Mouse (Mus musculus): Measurements from ENCODE around the gene Mapk8ip3. TPM values are rescaled to one million over a fixed set of nuclear protein-coding genes. Genes with fewer than 3 reads are reported as not detected.

Gene Mapk8ip3
- polyA plus RNA-seq (2014; fragmentation: Illumina TruSeq; extraction: RNeasy Lipid Tissue Mini Kit (QIAGEN cat#74804)), result 4.4 TPM

GRCm38 (mm10) chr17:24936259-24937237 is at the start of gene Mapk8ip3:
TSS of gene Mapk8ip3 (minus strand) at chr17:24936977.

GRCm38 (mm10) chr17:24960135-24960851 is 23.5 kb upstream of the Mapk8ip3 start, which contains the start of gene Jpt2:
TSS of gene Jpt2 (minus strand) at chr17:24960689.

GRCm38 (mm10) chr17:24896241-24896992 is 40.4 kb downstream of the Mapk8ip3 start, which contains the start of gene Nme3:
TSS of gene Nme3 (plus strand) at chr17:24896500.

GRCm38 (mm10) chr17:24894995-24895547 is 41.7 kb downstream of the Mapk8ip3 start, which contains the start of the genes Eme2 and Mrps34:
TSS of gene Eme2 (minus strand) at chr17:24895087.
TSS of gene Mrps34 (plus strand) at chr17:24895116.

GRCm38 (mm10) chr17:24886134-24886931 is 50.4 kb downstream of the Mapk8ip3 start, which contains the start of the genes Nubp2 and Spsb3:
TSS of gene Nubp2 (minus strand) at chr17:24886349.
TSS of gene Spsb3 (plus strand) at chr17:24886643.

GRCm38 (mm10) chr17:24865776-24866175 is 71.0 kb downstream of the Mapk8ip3 start, which contains the start of gene Igfals:
TSS of gene Igfals (plus strand) at chr17:24865997.

GRCm38 (mm10) chr17:24850065-24850772 is 86.6 kb downstream of the Mapk8ip3 start, which contains the start of gene Fahd1:
TSS of gene Fahd1 (minus strand) at chr17:24850364.

Other genes with a start within 250 kb of the Mapk8ip3 start
- 0.83 TPM for gene Syngr3, start 247.0 kb downstream of the Mapk8ip3 start, polyA plus RNA-seq (2014; fragmentation: Illumina TruSeq; extraction: RNeasy Lipid Tissue Mini Kit (QIAGEN cat#74804))
- gene Gfer, start 240.8 kb downstream of the Mapk8ip3 start, polyA plus RNA-seq (2014; fragmentation: Illumina TruSeq; extraction: RNeasy Lipid Tissue Mini Kit (QIAGEN cat#74804)), result 10.4 TPM
- 1.1 TPM for gene Noxo1, start 240.7 kb downstream of the Mapk8ip3 start, polyA plus RNA-seq (2014; fragmentation: Illumina TruSeq; extraction: RNeasy Lipid Tissue Mini Kit (QIAGEN cat#74804))
- 0.31 TPM for gene Tbl3, start 229.3 kb downstream of the Mapk8ip3 start, polyA plus RNA-seq (2014; fragmentation: Illumina TruSeq; extraction: RNeasy Lipid Tissue Mini Kit (QIAGEN cat#74804))
- not detected for gene Rnf151, start 218.9 kb downstream of the Mapk8ip3 start, polyA plus RNA-seq (2014; fragmentation: Illumina TruSeq; extraction: RNeasy Lipid Tissue Mini Kit (QIAGEN cat#74804))
- gene Rps2, start 218.9 kb downstream of the Mapk8ip3 start, polyA plus RNA-seq (2014; fragmentation: Illumina TruSeq; extraction: RNeasy Lipid Tissue Mini Kit (QIAGEN cat#74804)), result 771 TPM
- gene Ndufb10, start 212.5 kb downstream of the Mapk8ip3 start, polyA plus RNA-seq (2014; fragmentation: Illumina TruSeq; extraction: RNeasy Lipid Tissue Mini Kit (QIAGEN cat#74804)), result 52.5 TPM
- not detected for gene Rpl3l, start 209.2 kb downstream of the Mapk8ip3 start, polyA plus RNA-seq (2014; fragmentation: Illumina TruSeq; extraction: RNeasy Lipid Tissue Mini Kit (QIAGEN cat#74804))
- gene Msrb1, start 200.3 kb downstream of the Mapk8ip3 start, polyA plus RNA-seq (2014; fragmentation: Illumina TruSeq; extraction: RNeasy Lipid Tissue Mini Kit (QIAGEN cat#74804)), result 1.2 TPM
- gene Hs3st6, start 184.0 kb downstream of the Mapk8ip3 start, polyA plus RNA-seq (2014; fragmentation: Illumina TruSeq; extraction: RNeasy Lipid Tissue Mini Kit (QIAGEN cat#74804)), result not detected
- gene Meiob, start 132.7 kb downstream of the Mapk8ip3 start, polyA plus RNA-seq (2014; fragmentation: Illumina TruSeq; extraction: RNeasy Lipid Tissue Mini Kit (QIAGEN cat#74804)), result 0.74 TPM
- 2.5 TPM for gene Hagh, start 96.8 kb downstream of the Mapk8ip3 start, polyA plus RNA-seq (2014; fragmentation: Illumina TruSeq; extraction: RNeasy Lipid Tissue Mini Kit (QIAGEN cat#74804))
- gene Fahd1, start 86.6 kb downstream of the Mapk8ip3 start, polyA plus RNA-seq (2014; fragmentation: Illumina TruSeq; extraction: RNeasy Lipid Tissue Mini Kit (QIAGEN cat#74804)), result 54.8 TPM
- gene Igfals, start 71.0 kb downstream of the Mapk8ip3 start, polyA plus RNA-seq (2014; fragmentation: Illumina TruSeq; extraction: RNeasy Lipid Tissue Mini Kit (QIAGEN cat#74804)), result not detected
- gene Nubp2, start 50.6 kb downstream of the Mapk8ip3 start, polyA plus RNA-seq (2014; fragmentation: Illumina TruSeq; extraction: RNeasy Lipid Tissue Mini Kit (QIAGEN cat#74804)), result 2.1 TPM
- gene Spsb3, start 50.3 kb downstream of the Mapk8ip3 start, polyA plus RNA-seq (2014; fragmentation: Illumina TruSeq; extraction: RNeasy Lipid Tissue Mini Kit (QIAGEN cat#74804)), result not detected
- 1.4 TPM for gene Eme2, start 41.9 kb downstream of the Mapk8ip3 start, polyA plus RNA-seq (2014; fragmentation: Illumina TruSeq; extraction: RNeasy Lipid Tissue Mini Kit (QIAGEN cat#74804))
- 0.94 TPM for gene Mrps34, start 41.9 kb downstream of the Mapk8ip3 start, polyA plus RNA-seq (2014; fragmentation: Illumina TruSeq; extraction: RNeasy Lipid Tissue Mini Kit (QIAGEN cat#74804))
- 1.0 TPM for gene Nme3, start 40.5 kb downstream of the Mapk8ip3 start, polyA plus RNA-seq (2014; fragmentation: Illumina TruSeq; extraction: RNeasy Lipid Tissue Mini Kit (QIAGEN cat#74804))
- gene Jpt2, start 23.7 kb upstream of the Mapk8ip3 start, polyA plus RNA-seq (2014; fragmentation: Illumina TruSeq; extraction: RNeasy Lipid Tissue Mini Kit (QIAGEN cat#74804)), result 90.6 TPM
- gene Cramp1l, start 78.8 kb upstream of the Mapk8ip3 start, polyA plus RNA-seq (2014; fragmentation: Illumina TruSeq; extraction: RNeasy Lipid Tissue Mini Kit (QIAGEN cat#74804)), result 8.0 TPM
- 20.0 TPM for gene Ift140, start 79.1 kb upstream of the Mapk8ip3 start, polyA plus RNA-seq (2014; fragmentation: Illumina TruSeq; extraction: RNeasy Lipid Tissue Mini Kit (QIAGEN cat#74804))
- 8.2 TPM for gene Tmem204, start 146.6 kb upstream of the Mapk8ip3 start, polyA plus RNA-seq (2014; fragmentation: Illumina TruSeq; extraction: RNeasy Lipid Tissue Mini Kit (QIAGEN cat#74804))
- 1.1 TPM for gene Telo2, start 179.0 kb upstream of the Mapk8ip3 start, polyA plus RNA-seq (2014; fragmentation: Illumina TruSeq; extraction: RNeasy Lipid Tissue Mini Kit (QIAGEN cat#74804))
- not detected for gene Ptx4, start 183.8 kb upstream of the Mapk8ip3 start, polyA plus RNA-seq (2014; fragmentation: Illumina TruSeq; extraction: RNeasy Lipid Tissue Mini Kit (QIAGEN cat#74804))
- gene Clcn7, start 196.4 kb upstream of the Mapk8ip3 start, polyA plus RNA-seq (2014; fragmentation: Illumina TruSeq; extraction: RNeasy Lipid Tissue Mini Kit (QIAGEN cat#74804)), result 3.7 TPM
- gene Ccdc154, start 225.5 kb upstream of the Mapk8ip3 start, polyA plus RNA-seq (2014; fragmentation: Illumina TruSeq; extraction: RNeasy Lipid Tissue Mini Kit (QIAGEN cat#74804)), result not detected
- not detected for gene Gm38655, start 238.5 kb upstream of the Mapk8ip3 start, polyA plus RNA-seq (2014; fragmentation: Illumina TruSeq; extraction: RNeasy Lipid Tissue Mini Kit (QIAGEN cat#74804))
- 19.2 TPM for gene BC003965, start 247.6 kb upstream of the Mapk8ip3 start, polyA plus RNA-seq (2014; fragmentation: Illumina TruSeq; extraction: RNeasy Lipid Tissue Mini Kit (QIAGEN cat#74804))

Measured in ovary, adult 10 weeks (tissue).